16 mouse cellular contexts compared by ENCODE assay signal in genomic region chr7:82808257-82808656, GRCm38 (mm10). TPM values are rescaled to one million over a fixed set of nuclear protein-coding genes. Genes with fewer than 3 reads are reported as not detected.
DNase-seq lines count a peak whose midpoint lies in the region; ATAC-seq and TF ChIP-seq lines count a peak whose summit lies in the region.
"Had no signal": no experiment of that assay in that cellular context is flagged by ENCODE, and none has a peak within 500 bp of the region (broad histone marks: within the 10 kb centered on the region; RNA-seq: fewer than 3 reads in every experiment).

No protein-coding gene starts in this region.

- no peak for TF ChIP-seq CTCF in kidney, adult 2 months (conservative IDR thresholded peaks at IDR 0.05; ENCODE audit: insufficient read depth, insufficient read length, low read depth, low read length)

- no peak overlapping the region for H3K4me2 ChIP-seq in embryonic facial prominence, embryonic 11.5 days (ENCODE audit: low read depth, low read length)
- no peak overlapping the region for H3K4me2 ChIP-seq in kidney, embryonic 15.5 days

- no peaks in the 10 kb centered on the region for H3K9me3 ChIP-seq in embryonic facial prominence, embryonic 11.5 days (replicated peaks; ENCODE audit: control insufficient read depth, low read length)
- no peaks in the 10 kb centered on the region for H3K9me3 ChIP-seq in embryonic facial prominence, embryonic 10.5 days
- no peaks in the 10 kb centered on the region for H3K9me3 ChIP-seq in kidney, embryonic 15.5 days (replicated peaks)
- H3K9me3 ChIP-seq: forebrain, embryonic 10.5 days had no signal

- no peak overlapping the region for H3K4me3 ChIP-seq in embryonic facial prominence, embryonic 11.5 days (ENCODE audit: low read depth, low read length)
- no peak overlapping the region for H3K4me3 ChIP-seq in embryonic facial prominence, embryonic 10.5 days
- H3K4me3 ChIP-seq in kidney, adult 2 months (ENCODE audit: insufficient read depth, low read depth, low read length), result no peak overlapping the region
- H3K4me3 ChIP-seq in kidney, embryonic 15.5 days (replicated peaks), result no peak overlapping the region
- H3K4me3 ChIP-seq: forebrain, embryonic 10.5 days; myocyte had no signal

- WGBS in embryonic facial prominence, embryonic 11.5 days, result 82% methylated on average over 4 of the region's 4 CpGs
- 76% methylated on average over 4 of the region's 4 CpGs for WGBS in embryonic facial prominence, embryonic 10.5 days
- WGBS in kidney, adult 2 months, result 46% methylated on average over 4 of the region's 4 CpGs
- 75% methylated on average over 4 of the region's 4 CpGs for WGBS in kidney, embryonic 15.5 days

- no peak overlapping the region for H3K27ac ChIP-seq in embryonic facial prominence, embryonic 11.5 days (replicated peaks; ENCODE audit: low read depth, low read length)
- H3K27ac ChIP-seq in embryonic facial prominence, embryonic 10.5 days (replicated peaks), result no peak overlapping the region
- no peak overlapping the region for H3K27ac ChIP-seq in kidney, adult 2 months (ENCODE audit: insufficient read depth, low read depth, low read length)
- H3K27ac ChIP-seq in kidney, embryonic 15.5 days, result no peak overlapping the region
- H3K27ac ChIP-seq: forebrain, embryonic 10.5 days had no signal

- H3K36me3 ChIP-seq in embryonic facial prominence, embryonic 11.5 days (replicated peaks; ENCODE audit: control insufficient read depth, insufficient read depth, low read depth, low read length), result no peaks in the 10 kb centered on the region
- H3K36me3 ChIP-seq in embryonic facial prominence, embryonic 10.5 days (replicated peaks), result no peaks in the 10 kb centered on the region
- H3K36me3 ChIP-seq in kidney, adult 2 months (ENCODE audit: control insufficient read depth, insufficient read depth, low read length), result no peaks in the 10 kb centered on the region
- H3K36me3 ChIP-seq in kidney, embryonic 15.5 days, result no peaks in the 10 kb centered on the region
- H3K36me3 ChIP-seq: forebrain, embryonic 10.5 days had no signal

- no peak for DNase-seq in embryonic facial prominence, embryonic 11.5 days (ENCODE audit: low spot score)
- DNase-seq in embryonic facial prominence, embryonic 10.5 days (ENCODE audit: low spot score), result no peak
- peak; percentile 13 for DNase-seq in kidney, adult 2 months
- DNase-seq in ovary, postnatal 36 days (ENCODE audit: low spot score), result peak; percentile 25
- no peak for DNase-seq in ovary, postnatal 14 days (ENCODE audit: low spot score)
- DNase-seq in lung, postnatal 4 days, result peak; percentile 47 to 69
- no peak for DNase-seq in spleen, adult 12 weeks (ENCODE audit: low spot score)
- DNase-seq: cerebellum, adult 11-12 months; gastrocnemius, postnatal 36 days; heart, postnatal 36 days; kidney, adult 18-20 months; liver; thymus, adult 18-20 months had no signal

- no peak for TF ChIP-seq POLR2A in kidney, adult 2 months (IDR thresholded peaks at IDR 0.05; ENCODE audit: low read depth, low read length)

- no peaks in the 10 kb centered on the region for H3K27me3 ChIP-seq in embryonic facial prominence, embryonic 11.5 days (ENCODE audit: control insufficient read depth, insufficient read depth, low read length)
- peaks cover 21% of the 10 kb centered on the region; the same call in 1 of the 2 replicates for H3K27me3 ChIP-seq in embryonic facial prominence, embryonic 10.5 days (replicated peaks; ENCODE audit: low read depth, poor library complexity, severe bottlenecking)
- no peaks in the 10 kb centered on the region for H3K27me3 ChIP-seq in kidney, adult 2 months (replicated peaks; ENCODE audit: control insufficient read depth, insufficient read depth, low read length)
- H3K27me3 ChIP-seq in kidney, embryonic 15.5 days, result peaks cover 8% of the 10 kb centered on the region; the same call in 1 of the 2 replicates

- peak; percentile 29; the same call in 1 of the 2 replicates for ATAC-seq in embryonic facial prominence, embryonic 11.5 days (replicated peaks; ENCODE audit: insufficient number of reproducible peaks, low FRiP score, low TSS enrichment, low read depth)
- ATAC-seq in kidney, embryonic 15.5 days (replicated peaks; ENCODE audit: low FRiP score), result no peak; the same call in 1 of the 2 replicates

- H3K4me1 ChIP-seq in embryonic facial prominence, embryonic 11.5 days (ENCODE audit: control insufficient read depth, insufficient read depth, low read length), result 0 out of 2 replicates have a peak, but pooled peaks cover 3% of the 10 kb centered on the region
- H3K4me1 ChIP-seq in embryonic facial prominence, embryonic 10.5 days, result peaks cover 30% of the 10 kb centered on the region
- H3K4me1 ChIP-seq in kidney, adult 2 months (ENCODE audit: control insufficient read depth, insufficient read depth, low read length), result no peaks in the 10 kb centered on the region
- peaks cover 19% of the 10 kb centered on the region for H3K4me1 ChIP-seq in kidney, embryonic 15.5 days

- no peak overlapping the region for H3K9ac ChIP-seq in embryonic facial prominence, embryonic 11.5 days (replicated peaks; ENCODE audit: low read length)
- no peak overlapping the region for H3K9ac ChIP-seq in kidney, embryonic 15.5 days

RNA-seq across cellular contexts. Expression of gene Mex3b, which starts 58.9 kb away (rescaled TPM):
- 39.7 and 41.6 TPM in 2 replicates for polyA plus RNA-seq in embryonic facial prominence, embryonic 11.5 days (2014; fragmentation: Nextera tagmentation; extraction: Ambion mirVana)
- polyA plus RNA-seq in embryonic facial prominence, embryonic 10.5 days (2016; fragmentation: Nextera tagmentation; extraction: Ambion mirVana), result 27.8 and 30.1 TPM in 2 replicates
- 3.7 and 4.7 TPM in 2 replicates for polyA plus RNA-seq in kidney, adult 2 months (2012; rRNA removed)
- 11.1 and 11.3 TPM in 2 replicates for polyA plus RNA-seq in kidney, embryonic 15.5 days (2015; fragmentation: Nextera tagmentation; extraction: Ambion mirVana)

Comparison
In these comparisons a context has a peak if more than half of its experiments do, and no peak if none do; other contexts are left out.
1. DNase-seq: peak in kidney, adult 2 months (single experiment), ovary, postnatal 36 days (single experiment) and lung, postnatal 4 days (2 of 2); none in embryonic facial prominence, embryonic 11.5 days (single experiment), embryonic facial prominence, embryonic 10.5 days (single experiment), ovary, postnatal 14 days (single experiment) and spleen, adult 12 weeks (single experiment).